Mouse (Mus musculus): Measurements from ENCODE around the gene Lin37. TPM values are rescaled to one million over a fixed set of nuclear protein-coding genes. Genes with fewer than 3 reads are reported as not detected.

Lin37 gene
- total RNA-seq, 2 experiments from 2014 or later, result 17.3 to 18.6 TPM

GRCm38 (mm10) chr7:30553810-30554584, 5.6 kb downstream of the Lin37 start:
- DNase-seq (ENCODE audit: low spot score in 2 of 2), result no peak

- peak in 1 of 2 experiments; percentile 54 for DNase-seq (ENCODE audit: low spot score in 2 of 2)
These were observed 6.5 kb downstream of the Lin37 start for GRCm38 (mm10) chr7:30553021-30553589.

- peak; percentile 91 to 98 for DNase-seq (ENCODE audit: low spot score in 2 of 2)
These were observed 7.3 kb downstream of the Lin37 start, which contains the start of the genes Hspb6 and Proser3 for GRCm38 (mm10) chr7:30552102-30553020. TSS of gene Hspb6 (plus strand) at chr7:30552178. TSS of gene Proser3 (minus strand) at chr7:30552299.

- DNase-seq (ENCODE audit: low spot score in 2 of 2), result no peak
These were observed 8.1 kb downstream of the Lin37 start for GRCm38 (mm10) chr7:30551445-30552101.

- no peak for DNase-seq (ENCODE audit: low spot score in 2 of 2)
These were observed 9.0 kb downstream of the Lin37 start for GRCm38 (mm10) chr7:30550603-30551002.

- no peak for DNase-seq (ENCODE audit: low spot score in 2 of 2)
These were observed 9.8 kb downstream of the Lin37 start for GRCm38 (mm10) chr7:30549880-30550279.

- DNase-seq (ENCODE audit: low spot score in 2 of 2), result no peak
These were observed 15.3 kb downstream of the Lin37 start for GRCm38 (mm10) chr7:30544327-30544726.

- no peak for DNase-seq (ENCODE audit: low spot score in 2 of 2)
These were observed 19.1 kb downstream of the Lin37 start for GRCm38 (mm10) chr7:30540572-30540971.

- peak; percentile 92 to 96 for DNase-seq (ENCODE audit: low spot score in 2 of 2)
These were observed 24.7 kb downstream of the Lin37 start, which contains the start of gene Arhgap33 for GRCm38 (mm10) chr7:30534633-30535577. TSS of gene Arhgap33 (minus strand) at chr7:30535060.

GRCm38 (mm10) chr7:30533941-30534632, 25.6 kb downstream of the Lin37 start:
- no peak for DNase-seq (ENCODE audit: low spot score in 2 of 2)

- peak in 1 of 2 experiments; percentile 47 for DNase-seq (ENCODE audit: low spot score in 2 of 2)
These were observed 26.7 kb downstream of the Lin37 start for GRCm38 (mm10) chr7:30532931-30533330.

- DNase-seq (ENCODE audit: low spot score in 2 of 2), result no peak
These were observed 28.3 kb downstream of the Lin37 start for GRCm38 (mm10) chr7:30531291-30531815.

GRCm38 (mm10) chr7:30526981-30527380, 32.7 kb downstream of the Lin37 start:
- DNase-seq (ENCODE audit: low spot score in 2 of 2), result no peak

- no peak for DNase-seq (ENCODE audit: low spot score in 2 of 2)
These were observed 33.2 kb downstream of the Lin37 start for GRCm38 (mm10) chr7:30526399-30526798.

GRCm38 (mm10) chr7:30525954-30526353, 33.7 kb downstream of the Lin37 start:
- DNase-seq (ENCODE audit: low spot score in 2 of 2), result no peak

- DNase-seq (ENCODE audit: low spot score in 2 of 2), result no peak
These were observed 35.2 kb downstream of the Lin37 start for GRCm38 (mm10) chr7:30524487-30524886.

GRCm38 (mm10) chr7:30522871-30523270, 36.8 kb downstream of the Lin37 start:
- no peak for DNase-seq (ENCODE audit: low spot score in 2 of 2)

GRCm38 (mm10) chr7:30520856-30521255, 38.8 kb downstream of the Lin37 start:
- DNase-seq (ENCODE audit: low spot score in 2 of 2), result no peak

GRCm38 (mm10) chr7:30520396-30520795, 39.2 kb downstream of the Lin37 start:
- DNase-seq (ENCODE audit: low spot score in 2 of 2), result no peak
